Mouse (Mus musculus): ENCODE results near the gene Rora. TPM values are rescaled to one million over a fixed set of nuclear protein-coding genes. Genes with fewer than 3 reads are reported as not detected.
"Not testable (repeated sequence)": the region's sequence is repeated elsewhere in the genome, so short reads cannot be mapped to it uniquely, and the experiment has no call there.

The Rora gene
- total RNA-seq, 2 experiments from 2014 or later, result 43.6 to 48.9 TPM

DNA sequence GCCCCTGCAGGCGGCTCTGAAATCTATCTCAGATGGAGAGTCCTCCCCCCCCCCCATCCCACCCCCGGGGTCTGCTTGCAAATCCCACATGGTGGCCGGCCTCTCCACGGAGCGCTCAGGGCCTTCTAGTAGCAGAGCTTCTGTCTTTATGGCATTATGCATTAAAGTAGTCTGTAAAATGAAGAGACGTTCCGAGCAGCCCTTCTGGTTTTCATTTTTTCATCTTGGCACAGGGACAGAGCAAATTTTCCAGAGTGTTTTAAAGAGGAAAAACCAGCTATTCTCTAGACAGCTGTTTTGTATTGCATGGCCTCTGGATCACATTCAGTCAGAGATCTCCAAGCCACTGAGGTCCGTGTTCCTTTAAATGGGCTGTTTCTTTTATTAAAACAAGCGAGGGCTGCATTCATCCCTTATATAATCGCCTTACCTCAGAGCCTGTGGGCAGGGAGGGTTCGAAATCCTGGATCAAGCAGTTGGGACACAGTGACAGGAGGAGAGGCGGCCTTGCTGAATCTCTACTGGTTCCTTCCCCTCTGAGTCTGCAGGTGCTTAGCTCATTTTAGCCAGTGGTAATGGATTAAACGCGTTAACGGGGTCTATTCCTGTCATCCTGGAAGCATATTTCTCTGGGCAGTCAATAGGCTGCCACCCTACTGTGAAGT is 417.7 kb downstream of the Rora start:
- DNase-seq (ENCODE audit: low spot score in 2 of 2), result no peak

DNA sequence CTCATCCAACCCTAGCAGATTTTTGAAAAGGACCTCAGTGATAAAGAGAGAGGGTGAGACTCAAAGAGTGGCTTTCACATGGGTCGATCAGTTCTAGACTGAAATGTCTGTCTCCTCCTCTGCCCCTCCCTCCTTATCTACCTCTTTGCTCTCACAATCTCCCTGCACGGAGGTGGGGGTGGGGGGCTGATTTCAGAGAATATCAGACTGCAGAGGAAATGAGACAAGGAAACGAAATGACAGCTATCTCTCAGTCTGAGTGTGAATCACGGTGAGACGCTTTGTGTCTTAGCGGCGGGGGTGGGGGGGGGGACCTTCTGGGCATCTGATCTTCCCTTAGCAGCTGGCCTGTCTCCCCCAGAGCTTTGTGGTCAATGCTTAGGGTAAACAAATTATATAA is 419.7 kb downstream of the Rora start:
- no peak for DNase-seq (ENCODE audit: low spot score in 2 of 2)

DNA sequence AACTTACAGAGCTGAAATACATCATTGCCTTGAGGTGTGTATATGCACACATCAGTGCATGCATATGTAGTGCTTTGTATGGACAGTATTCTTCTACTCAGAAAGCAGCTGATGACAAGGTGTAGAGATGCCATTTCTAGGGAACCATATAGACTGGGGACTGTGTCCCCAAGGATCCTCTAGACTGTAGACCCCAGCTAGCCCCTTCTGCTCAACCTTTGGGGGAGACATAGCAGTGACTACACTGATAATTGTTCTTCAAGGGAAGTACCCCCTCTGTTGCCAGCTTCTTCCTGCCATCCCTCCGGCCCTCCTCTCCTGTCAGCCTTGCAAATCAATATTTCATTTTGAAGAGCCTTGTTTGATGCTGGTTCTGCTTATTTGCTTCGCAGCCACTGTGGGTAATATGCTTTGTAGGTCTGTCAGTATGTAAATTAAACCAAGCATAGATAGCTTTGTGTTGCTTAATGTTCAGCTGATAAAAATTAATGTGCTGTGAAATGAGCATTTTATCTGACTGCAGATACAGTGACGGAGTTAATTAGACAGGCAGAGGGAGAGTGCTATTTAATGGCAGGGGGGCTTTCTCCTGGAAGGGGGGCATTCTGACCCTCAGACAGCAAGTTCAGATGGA is 430.6 kb downstream of the Rora start:
- no peak for DNase-seq (ENCODE audit: low spot score in 2 of 2)

DNA sequence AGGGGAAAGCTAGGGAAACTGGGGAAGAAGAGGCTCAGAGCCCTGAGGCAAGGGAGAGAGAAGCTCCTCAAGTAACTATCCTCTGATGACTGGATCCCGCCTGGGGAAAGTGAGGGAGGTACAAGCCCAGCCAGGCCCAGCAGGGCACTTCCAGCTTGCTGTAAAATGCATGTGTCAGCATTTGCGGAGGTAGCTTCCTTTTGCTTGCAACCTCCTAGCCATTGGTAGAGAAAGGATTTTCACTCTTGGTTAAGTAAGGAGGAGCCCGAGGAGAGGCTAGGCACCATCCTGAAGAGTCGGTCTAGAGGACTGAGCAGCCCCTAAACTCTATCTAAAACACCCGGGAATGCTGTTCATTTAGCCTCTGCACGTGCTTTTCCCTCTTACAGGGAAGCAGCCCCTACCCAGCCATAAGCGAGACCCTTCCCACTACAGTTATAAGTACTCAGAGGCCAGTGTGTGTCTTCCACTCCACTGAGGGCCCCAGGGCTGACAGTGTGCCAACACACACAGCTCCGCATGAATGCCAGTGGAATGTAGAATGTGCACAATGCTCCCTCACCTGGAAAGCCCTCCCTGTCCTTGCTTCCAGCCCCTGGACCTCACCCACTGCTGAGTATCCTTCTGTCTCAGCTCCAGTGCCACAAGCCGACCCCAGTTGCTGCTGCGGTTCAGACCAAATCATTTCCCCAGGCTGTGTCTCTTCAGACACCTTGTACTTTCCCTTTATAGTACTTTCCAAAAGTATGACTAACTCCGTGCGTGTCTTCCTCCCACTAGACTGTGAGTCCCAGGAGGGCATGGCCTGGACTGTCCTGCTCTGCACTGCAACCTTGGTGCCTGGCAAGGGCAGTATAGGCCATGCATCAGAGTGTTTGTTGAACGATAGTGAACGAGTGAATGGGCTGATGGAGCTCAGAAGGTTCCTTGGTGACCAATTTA is 431.4 kb downstream of the Rora start:
- DNase-seq (ENCODE audit: low spot score in 2 of 2), result no peak

DNA sequence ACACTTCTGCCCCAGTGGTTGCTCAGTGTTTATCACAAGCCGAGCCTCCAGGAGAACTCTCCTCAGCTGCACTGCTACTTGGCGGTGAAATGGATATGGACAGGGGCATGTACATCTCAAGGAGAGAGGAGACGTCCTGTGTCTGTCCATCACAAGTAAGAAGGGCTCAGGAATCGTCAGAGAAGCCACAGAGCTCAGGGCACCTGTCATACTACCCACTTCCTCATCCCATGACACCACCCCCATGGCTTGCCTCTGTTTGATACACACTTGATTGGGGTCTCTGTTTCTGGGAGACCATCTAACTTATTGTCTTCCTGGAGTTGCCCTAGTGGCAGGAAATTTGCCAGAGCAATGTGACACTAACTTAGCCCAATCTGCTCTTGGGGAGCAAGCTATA is 433.3 kb downstream of the Rora start:
- no peak for DNase-seq (ENCODE audit: low spot score in 2 of 2)

DNA sequence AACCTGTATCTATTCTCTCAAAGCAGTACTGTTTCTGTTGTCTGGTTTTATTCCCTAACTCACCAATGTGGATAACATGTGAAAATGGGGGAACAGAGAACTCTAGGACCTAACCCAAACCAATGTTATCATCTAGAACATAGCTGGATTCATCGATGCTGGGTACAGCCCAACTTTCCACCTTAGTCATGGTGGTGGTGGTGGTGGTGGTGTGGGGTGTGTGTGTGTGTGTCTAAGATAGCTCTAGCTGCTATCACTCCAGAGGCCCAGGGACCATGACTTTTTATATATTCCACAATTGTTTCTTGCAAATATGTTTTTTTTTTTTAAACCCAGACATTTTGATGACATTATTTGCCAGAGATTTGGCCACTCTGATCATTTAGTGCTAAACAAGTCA is 433.7 kb downstream of the Rora start:
- DNase-seq (ENCODE audit: low spot score in 2 of 2), result no peak

DNA sequence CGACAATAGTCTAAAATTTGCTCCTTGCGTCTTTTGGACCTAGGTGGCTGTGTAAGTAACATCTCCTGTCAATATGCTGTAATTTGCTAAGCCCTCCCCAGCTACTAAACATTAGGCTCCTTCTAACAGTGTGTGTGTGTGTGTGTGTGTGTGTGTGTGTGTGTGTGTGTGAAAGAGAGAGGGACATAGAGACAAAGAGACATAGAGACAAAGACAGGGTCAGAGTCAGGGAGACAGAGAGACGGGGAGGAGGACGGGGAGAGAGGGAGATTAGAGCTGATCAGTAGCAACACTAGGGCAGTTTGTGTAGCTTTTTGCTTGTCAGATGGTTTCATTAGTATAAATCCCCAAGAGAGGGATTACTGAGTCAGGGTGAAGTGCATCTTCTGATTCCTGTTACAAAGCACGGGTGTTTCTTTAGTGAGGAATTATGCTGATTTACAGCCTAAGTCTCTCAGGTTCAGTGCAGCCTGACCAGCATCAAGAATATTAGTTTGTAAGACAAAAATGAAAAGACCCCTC is 437.2 kb downstream of the Rora start:
- DNase-seq (ENCODE audit: low spot score in 2 of 2), result no peak

DNA sequence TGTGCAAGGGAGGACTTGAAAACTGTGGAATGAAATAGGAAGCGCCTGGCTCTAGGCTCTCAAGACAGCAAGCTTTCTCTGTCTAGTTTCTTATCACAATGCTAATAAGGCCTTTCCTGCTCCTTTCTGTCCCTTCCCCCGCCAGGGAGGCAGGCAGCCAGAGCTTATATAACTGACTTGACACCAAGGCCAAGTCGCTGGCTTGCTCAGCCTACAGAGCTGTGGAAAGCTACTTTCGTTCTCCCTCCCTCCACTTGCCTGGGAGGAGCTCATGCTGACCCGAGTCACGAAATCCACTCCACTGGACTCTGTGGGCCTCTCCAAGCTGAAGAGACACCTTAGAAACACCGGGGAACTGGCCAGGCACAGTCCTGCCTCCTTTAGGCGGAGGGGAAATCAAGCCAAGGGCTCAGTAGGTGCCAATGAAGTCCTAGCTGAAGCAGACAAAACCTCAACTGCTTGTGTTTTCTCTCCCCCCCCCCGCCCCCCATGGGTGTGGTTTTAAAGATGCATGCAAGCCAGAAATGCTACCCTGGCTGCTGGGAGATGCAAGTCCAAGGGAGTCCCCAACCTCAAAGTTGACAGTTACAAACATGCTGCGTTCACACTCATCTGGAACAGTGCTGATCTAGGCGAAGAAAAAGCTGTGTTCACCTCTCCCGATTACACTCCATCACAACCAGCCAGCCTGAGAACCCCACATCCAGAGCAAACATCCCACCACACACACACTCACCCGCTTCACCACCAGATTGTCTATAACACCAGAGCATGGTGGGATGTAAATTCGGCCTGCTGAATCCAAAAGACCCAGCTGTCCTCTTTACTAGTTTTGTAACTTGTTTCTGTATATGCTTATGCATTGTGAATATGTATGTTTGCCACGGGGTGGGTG is 438.8 kb downstream of the Rora start:
- DNase-seq (ENCODE audit: low spot score in 2 of 2), result peak; percentile 74 to 87

DNA sequence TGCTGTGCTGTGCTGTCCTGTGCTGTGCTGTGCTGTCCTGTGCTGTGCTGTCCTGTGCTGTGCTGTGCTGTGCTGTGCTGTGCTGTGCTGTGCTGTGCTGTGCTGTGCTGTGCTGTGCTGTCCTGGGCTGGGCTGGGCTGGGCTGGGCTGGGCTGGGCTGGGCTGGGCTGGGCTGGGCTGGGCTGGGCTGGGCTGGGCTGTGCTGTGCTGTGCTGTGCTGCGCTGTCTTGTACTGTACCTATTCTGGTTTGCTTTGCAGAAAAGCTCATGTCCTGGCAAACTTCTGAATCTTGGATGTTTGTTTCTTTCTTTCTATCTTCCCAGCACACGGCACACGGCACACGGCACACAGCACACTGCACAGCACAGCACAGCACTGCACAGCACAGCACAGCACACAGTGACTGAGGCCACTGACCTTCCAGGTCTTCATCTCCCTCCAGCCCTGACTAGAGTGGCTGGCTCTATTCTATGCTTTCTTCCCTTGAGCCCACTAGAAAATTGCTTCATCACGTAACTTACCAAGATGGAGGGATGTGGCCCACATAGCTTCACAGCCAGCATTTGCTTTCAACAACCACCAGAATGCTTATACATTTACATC is 446.7 kb downstream of the Rora start:
- not testable (repeated sequence) for DNase-seq (ENCODE audit: low spot score in 2 of 2)

DNA sequence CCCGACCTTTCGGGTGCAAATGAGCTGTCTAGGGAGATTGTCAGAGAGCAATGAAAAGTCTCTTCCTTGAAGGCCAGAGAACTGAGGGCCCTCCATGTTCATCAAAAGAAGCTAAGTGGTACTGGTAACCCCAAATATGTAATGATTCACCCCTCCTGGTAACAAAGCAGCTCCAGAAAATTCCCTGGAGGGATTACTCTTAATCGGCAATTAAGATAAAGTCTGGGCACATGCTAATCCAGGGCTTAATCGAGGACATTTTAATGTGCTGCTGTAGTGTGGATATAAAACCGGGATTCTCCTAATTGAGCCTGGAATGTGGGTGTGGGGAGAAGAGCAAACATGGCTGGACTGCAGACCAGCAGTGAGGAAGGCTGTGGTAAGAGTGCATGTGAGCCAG is 450.7 kb downstream of the Rora start:
- DNase-seq (ENCODE audit: low spot score in 2 of 2), result no peak

DNA sequence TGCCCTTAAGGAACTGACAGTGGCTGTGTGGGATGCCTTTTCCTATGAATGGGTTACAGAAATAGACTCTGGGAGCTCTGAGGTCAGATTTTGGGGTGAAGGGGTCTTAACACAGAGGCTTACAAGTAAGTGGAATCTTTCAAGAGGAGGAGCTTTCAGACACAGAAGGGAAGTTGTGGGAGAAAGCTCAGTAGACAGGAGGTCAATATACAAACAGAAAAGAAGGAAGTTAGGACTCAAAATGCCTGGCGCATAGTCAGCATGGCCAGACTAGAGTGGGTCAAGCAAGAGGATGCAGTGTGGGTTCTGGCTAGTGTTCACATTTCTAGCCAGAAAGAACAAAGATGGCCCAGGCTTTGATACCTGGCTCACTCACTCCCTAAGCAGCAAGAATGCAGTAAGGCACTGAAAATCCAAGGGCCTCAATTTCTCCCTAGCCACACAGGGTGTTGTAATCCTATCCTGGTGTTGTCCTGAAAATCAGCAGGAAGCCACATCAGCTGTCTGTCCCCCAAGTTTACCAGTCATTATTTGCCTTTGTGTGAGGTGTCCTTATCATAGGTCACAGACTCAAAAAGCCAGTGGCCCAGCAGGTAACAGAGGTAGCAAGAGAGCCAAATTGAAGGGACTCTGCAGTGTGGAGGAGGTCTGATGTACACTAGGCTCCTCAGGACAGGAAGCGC is 456.2 kb downstream of the Rora start:
- no peak for DNase-seq (ENCODE audit: low spot score in 2 of 2)

DNA sequence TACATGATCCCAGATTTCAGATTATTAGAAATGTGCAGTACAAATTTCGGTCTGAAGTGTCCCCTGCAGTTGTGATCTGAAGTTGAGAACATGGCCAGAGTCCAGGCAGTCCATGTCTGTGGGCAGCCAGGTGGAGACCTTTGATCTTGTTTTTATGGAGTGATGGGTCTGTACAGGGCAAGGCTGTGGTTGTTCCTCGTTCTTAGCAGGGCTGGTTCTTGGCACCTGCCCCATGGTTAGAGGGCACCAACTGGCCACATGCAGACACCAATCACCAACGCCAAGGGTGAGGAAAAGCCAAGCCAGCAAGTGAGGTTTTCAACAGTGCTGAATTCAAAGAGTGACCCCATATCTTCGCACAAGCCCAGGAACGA is 456.7 kb downstream of the Rora start:
- DNase-seq (ENCODE audit: low spot score in 2 of 2), result no peak

DNA sequence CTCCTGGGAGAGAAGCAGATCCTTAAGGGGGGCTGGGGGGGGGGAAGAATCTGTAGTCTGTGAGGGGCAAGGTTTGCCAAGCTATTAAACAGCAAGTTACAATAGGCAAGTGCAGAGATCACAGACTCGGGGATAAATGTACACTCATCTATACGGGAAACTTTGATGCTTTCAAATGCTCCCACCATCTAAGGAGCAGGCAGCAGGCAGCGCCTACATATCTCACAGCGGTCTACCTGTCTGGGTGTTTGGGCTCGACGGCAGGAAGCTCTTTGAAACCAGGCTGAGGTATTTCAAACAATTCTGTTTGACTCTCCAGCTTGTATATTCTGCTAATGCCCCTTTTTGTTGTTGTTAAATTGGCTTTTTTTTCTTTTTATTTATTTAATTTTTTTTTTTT is 457.1 kb downstream of the Rora start:
- DNase-seq (ENCODE audit: low spot score in 2 of 2), result no peak

DNA sequence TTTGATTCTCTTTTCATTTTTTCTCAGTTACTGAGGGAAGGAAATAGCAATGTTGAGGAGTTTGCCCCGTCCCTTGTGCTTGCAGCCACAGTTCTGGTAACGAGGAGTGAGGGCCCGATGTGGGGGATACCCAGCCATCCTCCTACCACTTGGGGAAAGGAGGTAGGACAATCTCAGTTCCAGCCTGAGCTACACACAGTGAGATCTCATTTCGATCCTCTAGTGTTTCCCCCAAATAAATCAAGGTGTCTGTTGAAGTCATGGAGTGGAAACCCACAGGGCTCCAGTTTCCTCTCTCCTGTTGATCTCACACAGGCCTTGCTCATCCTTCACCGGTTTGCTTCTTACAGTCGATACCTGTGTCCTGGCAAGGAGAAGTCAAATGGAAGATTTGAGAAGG is 458.0 kb downstream of the Rora start:
- DNase-seq (ENCODE audit: low spot score in 2 of 2), result no peak

DNA sequence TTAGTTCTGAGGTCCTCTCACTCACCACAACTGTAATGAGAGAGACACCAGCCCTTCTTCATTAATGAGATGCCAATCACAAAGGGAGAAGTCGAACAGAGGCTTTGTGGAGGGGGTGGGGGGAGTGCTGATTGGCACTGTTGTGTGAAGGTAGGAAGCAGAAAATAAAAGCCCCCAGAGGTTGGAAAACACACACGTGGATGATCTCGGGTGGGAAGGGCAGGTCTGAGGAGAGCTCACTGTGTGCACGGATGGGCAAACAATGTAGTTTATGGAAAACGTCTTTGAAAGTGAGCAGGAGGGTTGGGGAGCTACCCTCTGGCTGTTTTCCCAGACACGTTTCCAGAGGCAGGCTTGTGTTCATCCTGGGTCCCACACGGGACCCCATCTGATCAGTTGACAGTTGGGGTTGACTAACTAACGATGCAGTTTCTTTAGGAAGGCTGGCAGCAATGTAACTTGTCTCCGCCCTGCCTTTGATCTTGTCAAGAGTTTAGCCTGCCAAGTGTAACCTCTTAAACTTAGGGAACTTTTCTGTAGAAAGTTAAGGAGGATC is 460.9 kb downstream of the Rora start:
- DNase-seq (ENCODE audit: low spot score in 2 of 2), result no peak

DNA sequence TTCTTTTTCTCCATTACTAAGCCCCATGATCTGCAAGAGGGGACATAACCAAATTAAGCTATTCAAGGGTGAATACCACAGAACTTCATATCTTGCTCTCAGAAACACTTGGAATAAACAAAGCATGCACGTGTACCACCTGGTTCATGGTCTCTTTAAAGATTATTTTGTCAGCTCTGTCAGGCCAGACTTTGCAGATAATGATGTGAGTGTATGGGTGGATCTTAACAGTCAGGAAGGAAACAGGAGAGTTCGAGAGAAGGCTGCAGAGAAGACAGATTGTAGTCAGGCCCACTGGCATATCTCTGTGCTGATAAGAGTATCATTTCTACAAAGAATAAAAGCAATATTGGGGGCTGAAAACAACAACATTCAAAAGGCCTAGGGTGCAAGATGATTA is 463.2 kb downstream of the Rora start:
- DNase-seq (ENCODE audit: low spot score in 2 of 2), result no peak

DNA sequence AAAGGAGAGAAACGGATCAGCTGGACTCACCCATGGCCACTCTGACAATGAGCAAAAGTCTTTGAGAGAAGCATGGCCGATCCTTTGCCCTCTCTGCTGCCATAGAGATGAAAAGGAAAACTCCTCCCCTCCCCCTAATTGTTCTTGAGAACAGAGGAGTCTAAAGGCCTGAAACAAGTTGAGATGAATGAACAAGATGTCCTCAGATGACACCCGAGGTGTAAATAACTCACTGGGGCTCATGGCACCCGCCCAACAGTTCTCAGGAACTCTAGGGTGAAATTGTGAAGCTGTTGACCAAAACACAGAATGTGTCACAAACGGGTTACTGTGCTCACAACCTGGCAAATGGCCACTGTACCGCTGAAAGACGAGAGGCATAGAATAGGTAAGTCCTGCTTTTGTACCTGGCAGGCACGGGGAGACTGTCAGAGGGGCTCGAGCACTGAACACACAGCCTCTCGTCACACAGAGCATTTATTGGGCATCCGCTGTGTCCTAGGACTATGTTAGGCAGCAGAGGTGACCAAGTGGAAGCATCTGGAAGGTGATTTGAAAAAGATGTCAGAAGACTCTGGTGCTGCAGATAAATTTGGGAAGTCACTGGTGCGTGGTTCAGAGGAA is 467.6 kb downstream of the Rora start:
- no peak for DNase-seq (ENCODE audit: low spot score in 2 of 2)

DNA sequence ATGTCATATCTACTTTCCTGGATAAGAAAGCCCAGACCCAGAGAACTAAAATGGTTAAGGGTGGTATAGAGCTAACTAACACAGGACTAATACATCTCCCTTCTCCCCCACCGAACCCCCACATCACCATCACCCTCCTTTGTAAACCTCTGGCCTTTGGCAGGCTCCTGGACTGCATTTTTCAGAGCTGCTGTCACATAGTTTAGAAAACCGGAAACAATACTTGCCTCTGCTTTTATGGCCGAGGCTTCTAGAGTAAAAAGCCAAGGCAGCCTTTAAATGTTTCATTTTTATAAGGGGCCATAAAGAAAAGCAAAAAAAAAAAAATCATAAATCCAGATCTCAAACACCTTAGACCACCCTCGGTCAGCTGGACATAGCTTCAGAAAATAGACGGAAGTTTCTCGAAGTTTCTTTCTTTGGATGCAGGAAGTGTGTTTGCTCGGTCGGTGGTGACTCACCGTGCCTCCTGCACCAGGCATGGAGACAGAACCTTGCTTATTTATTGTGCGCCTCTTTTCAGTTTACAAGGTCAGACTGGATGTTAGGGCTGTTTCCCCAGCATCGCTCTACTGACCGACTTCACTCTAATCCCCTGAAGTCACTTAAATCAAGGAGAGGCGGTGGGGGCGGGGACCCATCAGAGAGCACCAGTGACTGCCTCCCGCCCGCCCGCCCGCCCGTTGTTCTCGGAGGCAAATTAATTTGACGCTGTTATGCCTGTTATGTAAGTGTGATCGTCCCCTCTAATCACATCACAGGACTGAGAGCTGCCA is 471.6 kb downstream of the Rora start:
- DNase-seq (ENCODE audit: low spot score in 2 of 2), result peak in 1 of 2 experiments; percentile 46

Measured in gastrocnemius, postnatal 4 days (tissue).